Mouse (Mus musculus): ENCODE data around the gene Mex3a. TPM values are rescaled to one million over a fixed set of nuclear protein-coding genes. Genes with fewer than 3 reads are reported as not detected.

The Mex3a gene
- polyA plus RNA-seq, 1 experiment from 2014 or later: 19.2 TPM

DNA sequence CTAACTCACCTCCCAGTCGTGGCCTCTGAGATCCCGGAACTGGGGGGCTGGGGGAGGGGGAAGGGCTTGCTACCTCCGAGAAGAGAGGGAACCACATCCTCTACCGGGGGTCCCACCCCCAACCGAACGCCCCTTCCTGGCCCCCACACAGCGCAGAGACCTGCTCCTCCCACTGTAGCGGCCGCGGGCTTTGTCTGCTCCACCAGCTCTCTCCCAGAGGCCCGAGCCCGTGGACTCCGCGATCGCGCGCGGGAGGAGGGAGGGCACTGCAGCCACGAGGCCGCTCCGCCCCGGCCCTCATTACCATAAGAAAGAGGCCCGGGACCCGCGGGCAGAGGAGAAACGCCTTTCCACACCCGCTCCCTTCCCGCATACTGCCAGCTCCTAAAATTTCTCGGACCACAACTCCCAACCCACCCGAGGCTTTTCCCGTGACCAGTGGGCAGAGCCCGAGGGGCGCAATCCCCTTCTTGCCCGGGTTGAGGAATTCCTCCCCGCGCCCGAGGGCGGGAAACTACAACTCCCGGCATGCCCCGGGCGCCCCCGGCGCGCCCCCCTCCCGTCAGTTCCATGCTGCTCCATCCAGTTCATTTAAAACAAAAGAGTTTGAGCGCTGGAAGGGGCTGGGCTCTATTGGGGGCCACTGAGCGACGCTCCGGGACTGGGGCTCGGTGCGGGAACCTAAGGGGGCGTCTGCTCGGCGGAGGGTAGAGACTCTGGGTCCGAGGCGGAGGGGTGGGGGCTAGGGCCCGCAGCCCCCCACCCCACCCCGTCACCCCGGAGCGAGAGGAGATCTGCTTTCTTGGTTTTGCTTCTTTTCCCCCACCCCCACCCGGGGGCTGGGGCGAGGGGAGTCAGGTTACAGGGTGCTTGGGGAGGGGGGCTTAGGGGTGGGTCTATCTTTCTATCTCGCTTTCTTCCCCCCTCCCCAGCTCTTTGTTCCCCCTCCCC, 572 bp upstream of the Mex3a start:
- Histone ChIP-seq H3K4me3 (replicated peaks) (peak overlapping the region; percentile 89), H3K27me3 (replicated peaks) (no peaks in the 10 kb centered on the region), H3K9me3 (replicated peaks) (no peaks in the 10 kb centered on the region), H3K4me2 (peak overlapping the region; percentile 89), H3K36me3 (peaks cover 3% of the 10 kb centered on the region; the same call in 1 of the 2 replicates), H3K9ac (replicated peaks) (peak overlapping the region; percentile 99), H3K4me1 (peaks cover 71% of the 10 kb centered on the region), H3K27ac (replicated peaks) (peak overlapping the region; percentile 97)
- ATAC-seq (ENCODE audit: low FRiP score): peak; percentile 87
- 0% methylated on average over 54 of the region's 63 CpGs for WGBS

DNA sequence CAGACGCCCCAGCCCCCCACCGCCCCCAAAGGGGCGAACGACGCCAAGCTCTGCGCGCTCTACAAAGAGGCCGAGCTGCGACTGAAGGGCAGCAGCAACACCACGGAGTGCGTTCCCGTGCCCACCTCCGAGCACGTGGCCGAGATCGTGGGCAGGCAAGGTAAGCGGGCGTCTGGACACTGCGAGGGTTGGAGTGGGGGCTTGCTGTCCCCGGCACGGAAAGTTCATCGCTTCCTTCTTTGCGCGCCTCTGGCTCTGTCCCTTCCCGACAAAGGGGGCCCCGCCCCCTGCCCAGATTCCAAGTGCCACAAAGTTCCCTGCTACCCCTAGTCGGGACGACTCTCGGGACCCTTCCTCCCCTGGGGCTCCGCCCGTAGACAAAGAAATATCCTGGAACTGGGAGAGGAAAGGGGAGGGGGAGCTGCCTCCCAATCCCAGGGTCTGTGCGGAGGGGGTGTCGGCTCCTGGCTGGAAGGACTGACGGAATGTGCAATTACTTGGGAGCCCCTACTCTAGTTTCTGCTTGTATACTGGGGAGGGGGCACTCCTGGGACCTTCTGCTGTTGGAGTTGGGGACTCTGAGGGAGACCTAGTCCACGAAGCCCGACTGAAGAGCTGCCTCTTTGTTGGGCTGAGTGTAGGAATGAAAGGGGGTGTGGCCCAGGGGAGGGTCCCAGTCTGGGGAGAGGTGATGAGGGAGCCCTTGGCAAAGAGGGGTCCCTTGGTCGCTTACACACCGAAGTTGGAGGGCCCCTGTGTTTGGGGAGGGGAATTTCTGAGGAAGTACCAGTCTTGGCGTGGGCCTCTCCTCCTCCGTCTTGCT, 705 bp downstream of the Mex3a start:
- peak overlapping the region; percentile 89 for H3K4me2 ChIP-seq
- peak overlapping the region; percentile 97 for H3K27ac ChIP-seq (replicated peaks)
- H3K27me3 ChIP-seq (replicated peaks): no peaks in the 10 kb centered on the region
- under 1% methylated on average over 38 of the region's 40 CpGs for WGBS
- H3K36me3 ChIP-seq: peaks cover 16% of the 10 kb centered on the region
- H3K4me1 ChIP-seq: peaks cover 71% of the 10 kb centered on the region
- no peaks in the 10 kb centered on the region for H3K9me3 ChIP-seq (replicated peaks)
- peak overlapping the region; percentile 89 for H3K4me3 ChIP-seq (replicated peaks)
- ATAC-seq (ENCODE audit: low FRiP score): peak; percentile 7; the same call in 1 of the 2 replicates
- peak overlapping the region; percentile 99 for H3K9ac ChIP-seq (replicated peaks)

DNA sequence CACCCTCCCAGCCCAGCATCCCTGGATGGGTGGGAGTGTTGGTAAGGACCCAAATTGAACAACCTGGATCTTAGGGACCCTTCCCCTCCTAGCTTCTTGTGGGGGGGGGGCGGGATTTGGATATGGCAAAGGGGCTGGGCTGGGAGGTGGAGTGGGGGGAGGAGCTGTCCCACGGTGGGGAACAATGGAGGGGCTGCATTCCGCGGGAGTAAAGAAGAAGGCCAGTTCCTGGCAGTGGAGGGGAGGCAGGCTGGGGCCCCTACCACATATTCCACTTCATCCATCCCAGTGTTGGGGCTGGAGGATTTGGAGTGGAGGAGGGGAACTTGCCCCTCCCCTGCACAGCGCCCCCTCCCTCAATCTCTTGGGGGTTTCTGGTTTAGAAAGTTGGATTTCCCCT, 1.5 kb downstream of the Mex3a start:
- Histone ChIP-seq H3K27me3 (replicated peaks) (no peaks in the 10 kb centered on the region), H3K36me3 (peaks cover 24% of the 10 kb centered on the region), H3K4me3 (replicated peaks) (peak overlapping the region; percentile 89), H3K27ac (replicated peaks) (peak overlapping the region; percentile 97), H3K9me3 (replicated peaks) (no peaks in the 10 kb centered on the region), H3K9ac (replicated peaks) (peak overlapping the region; percentile 99), H3K4me2 (peak overlapping the region; percentile 89), H3K4me1 (peaks cover 72% of the 10 kb centered on the region)
- 3% methylated on average over 4 of the region's 5 CpGs for WGBS
- ATAC-seq (ENCODE audit: low FRiP score): no peak

DNA sequence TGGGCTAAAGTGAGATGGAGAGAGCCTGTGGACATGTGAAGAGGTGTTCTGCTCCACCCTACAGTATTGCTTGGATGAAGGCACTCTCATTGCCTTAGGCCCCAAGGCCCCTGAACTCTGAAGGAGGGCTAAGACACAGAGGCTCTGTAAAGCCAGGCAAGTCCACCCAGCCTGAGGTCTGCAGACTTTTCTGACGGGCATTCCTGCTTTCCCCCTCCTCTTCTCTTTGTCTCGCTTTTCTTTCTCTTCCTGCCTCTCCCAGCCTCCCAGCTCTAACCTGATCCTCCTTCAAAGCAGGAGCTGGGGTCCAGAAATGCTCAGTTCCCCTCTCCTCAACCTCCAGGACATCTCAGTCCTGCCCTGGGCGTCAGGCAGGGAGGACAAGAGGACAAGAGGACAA, 2.8 kb downstream of the Mex3a start:
- H3K4me2 ChIP-seq: peak overlapping the region; percentile 89
- H3K36me3 ChIP-seq: peaks cover 31% of the 10 kb centered on the region
- peak overlapping the region; percentile 99 for H3K9ac ChIP-seq (replicated peaks)
- H3K9me3 ChIP-seq (replicated peaks): no peaks in the 10 kb centered on the region
- H3K27me3 ChIP-seq (replicated peaks): no peaks in the 10 kb centered on the region
- ATAC-seq (ENCODE audit: low FRiP score): no peak
- peaks cover 67% of the 10 kb centered on the region for H3K4me1 ChIP-seq
- H3K4me3 ChIP-seq (replicated peaks): peak overlapping the region; percentile 89
- 17% methylated on average over 3 of the region's 3 CpGs for WGBS
- H3K27ac ChIP-seq (replicated peaks): no peak overlapping the region

DNA sequence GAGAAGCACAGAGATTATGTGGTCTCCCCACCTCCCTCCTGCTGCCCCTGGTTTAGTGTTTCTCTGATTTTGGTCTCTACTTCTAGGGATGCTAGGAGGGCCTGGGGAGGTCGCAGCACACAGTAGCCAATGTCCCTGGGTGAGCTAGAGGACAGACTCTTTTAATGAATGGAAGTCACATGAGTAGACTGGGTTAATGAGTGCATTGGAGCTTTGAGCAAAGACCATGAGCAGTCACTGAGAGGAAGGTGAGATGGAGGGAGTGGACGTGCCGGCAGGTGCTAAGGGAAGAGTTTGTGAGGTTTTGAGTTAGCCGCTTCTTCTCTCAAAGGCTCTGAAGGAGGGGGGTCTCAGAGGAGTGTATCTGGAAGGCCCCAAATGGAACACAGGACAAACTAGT, 3.3 kb downstream of the Mex3a start:
- peak overlapping the region; percentile 89 for H3K4me3 ChIP-seq (replicated peaks)
- H3K9ac ChIP-seq (replicated peaks): peak overlapping the region; percentile 99
- no peaks in the 10 kb centered on the region for H3K27me3 ChIP-seq (replicated peaks)
- no peak overlapping the region for H3K27ac ChIP-seq (replicated peaks)
- peak overlapping the region; percentile 89 for H3K4me2 ChIP-seq
- 48% methylated on average over 4 of the region's 4 CpGs for WGBS
- H3K36me3 ChIP-seq: peaks cover 35% of the 10 kb centered on the region
- H3K9me3 ChIP-seq (replicated peaks): no peaks in the 10 kb centered on the region
- ATAC-seq (ENCODE audit: low FRiP score): no peak
- peaks cover 67% of the 10 kb centered on the region for H3K4me1 ChIP-seq

DNA sequence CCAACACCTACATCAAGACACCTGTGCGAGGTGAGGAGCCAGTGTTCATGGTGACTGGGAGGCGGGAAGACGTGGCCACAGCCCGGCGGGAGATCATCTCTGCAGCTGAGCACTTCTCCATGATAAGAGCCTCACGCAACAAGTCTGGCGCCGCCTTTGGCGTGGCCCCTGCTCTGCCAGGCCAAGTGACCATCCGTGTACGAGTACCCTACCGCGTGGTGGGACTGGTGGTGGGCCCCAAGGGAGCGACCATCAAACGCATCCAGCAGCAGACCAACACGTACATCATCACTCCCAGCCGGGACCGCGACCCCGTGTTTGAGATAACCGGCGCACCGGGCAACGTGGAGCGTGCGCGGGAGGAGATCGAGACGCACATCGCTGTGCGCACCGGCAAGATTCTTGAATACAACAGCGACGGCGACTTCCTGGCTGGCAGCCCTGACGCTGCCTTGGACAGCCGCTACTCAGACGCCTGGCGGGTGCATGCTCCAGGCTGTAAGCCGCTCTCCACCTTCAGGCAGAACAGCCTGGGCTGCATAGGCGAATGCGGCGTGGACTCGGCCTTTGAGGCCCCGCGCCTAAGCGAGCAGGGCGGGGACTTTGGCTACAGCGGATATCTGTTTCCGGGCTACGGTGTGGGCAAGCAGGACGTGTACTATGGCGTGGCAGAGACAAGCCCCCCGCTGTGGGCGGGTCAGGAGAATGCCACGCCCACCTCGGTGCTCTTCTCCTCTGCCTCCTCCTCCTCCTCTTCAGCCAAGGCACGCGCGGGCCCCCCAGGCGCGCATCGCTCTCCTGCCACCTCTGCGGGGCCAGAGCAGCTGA, 4.1 kb downstream of the Mex3a start:
- peak overlapping the region; percentile 89 for H3K4me3 ChIP-seq (replicated peaks)
- ATAC-seq (ENCODE audit: low FRiP score): no peak
- peak overlapping the region; percentile 25; the same call in 1 of the 2 replicates for H3K27ac ChIP-seq (replicated peaks)
- H3K4me2 ChIP-seq: peak overlapping the region; percentile 89
- H3K9me3 ChIP-seq (replicated peaks): no peaks in the 10 kb centered on the region
- peaks cover 37% of the 10 kb centered on the region for H3K36me3 ChIP-seq
- H3K4me1 ChIP-seq: peaks cover 66% of the 10 kb centered on the region
- no peaks in the 10 kb centered on the region for H3K27me3 ChIP-seq (replicated peaks)
- H3K9ac ChIP-seq (replicated peaks): peak overlapping the region; percentile 99
- WGBS: 7% methylated on average over 64 of the region's 64 CpGs

- Histone ChIP-seq H3K4me2 (peak overlapping the region; percentile 89), H3K4me1 (peaks cover 75% of the 10 kb centered on the region), H3K4me3 (replicated peaks) (no peak overlapping the region), H3K36me3 (peaks cover 37% of the 10 kb centered on the region), H3K27ac (replicated peaks) (no peak overlapping the region), H3K27me3 (replicated peaks) (no peaks in the 10 kb centered on the region), H3K9me3 (replicated peaks) (no peaks in the 10 kb centered on the region), H3K9ac (replicated peaks) (no peak overlapping the region)
- WGBS: 78% methylated on average over 6 of the region's 6 CpGs
- ATAC-seq (ENCODE audit: low FRiP score): no peak
Measured at GRCm38 (mm10) chr3:88537146-88537545, 5.0 kb downstream of the Mex3a start.

- WGBS: 39% methylated on average over 9 of the region's 9 CpGs
- H3K4me3 ChIP-seq (replicated peaks): 0 out of 2 replicates have a peak overlapping the region, but pooled peaks have one; percentile 3
- H3K36me3 ChIP-seq: peaks cover 37% of the 10 kb centered on the region
- no peak overlapping the region for H3K27ac ChIP-seq (replicated peaks)
- no peaks in the 10 kb centered on the region for H3K9me3 ChIP-seq (replicated peaks)
- peaks cover 79% of the 10 kb centered on the region for H3K4me1 ChIP-seq
- no peak overlapping the region for H3K4me2 ChIP-seq
- H3K27me3 ChIP-seq (replicated peaks): no peaks in the 10 kb centered on the region
- no peak overlapping the region for H3K9ac ChIP-seq (replicated peaks)
- no peak for ATAC-seq (ENCODE audit: low FRiP score)
Measured at GRCm38 (mm10) chr3:88538271-88539145, 6.3 kb downstream of the Mex3a start.

- H3K27ac ChIP-seq (replicated peaks): 0 out of 2 replicates have a peak overlapping the region, but pooled peaks have one; percentile 45
- H3K27me3 ChIP-seq (replicated peaks): no peaks in the 10 kb centered on the region
- H3K4me1 ChIP-seq: peaks cover 71% of the 10 kb centered on the region
- 15% methylated on average over 3 of the region's 3 CpGs for WGBS
- no peak overlapping the region for H3K9ac ChIP-seq (replicated peaks)
- no peak for ATAC-seq (ENCODE audit: low FRiP score)
- no peaks in the 10 kb centered on the region for H3K9me3 ChIP-seq (replicated peaks)
- H3K4me2 ChIP-seq: no peak overlapping the region
- peaks cover 37% of the 10 kb centered on the region for H3K36me3 ChIP-seq
- H3K4me3 ChIP-seq (replicated peaks): no peak overlapping the region
Measured at GRCm38 (mm10) chr3:88539397-88539796, 7.2 kb downstream of the Mex3a start.

- Histone ChIP-seq H3K27ac (replicated peaks) (no peak overlapping the region; the same call in 1 of the 2 replicates), H3K4me2 (no peak overlapping the region), H3K4me1 (peaks cover 64% of the 10 kb centered on the region), H3K9me3 (replicated peaks) (no peaks in the 10 kb centered on the region), H3K9ac (replicated peaks) (no peak overlapping the region), H3K4me3 (replicated peaks) (no peak overlapping the region), H3K36me3 (peaks cover 37% of the 10 kb centered on the region), H3K27me3 (replicated peaks) (no peaks in the 10 kb centered on the region)
- WGBS: 64% methylated on average over 5 of the region's 5 CpGs
- no peak for ATAC-seq (ENCODE audit: low FRiP score)
Measured at GRCm38 (mm10) chr3:88540085-88540484, 7.9 kb downstream of the Mex3a start.
